Mouse (Mus musculus) hindbrain, embryonic 11.5 days (tissue): ENCODE measurements around the gene Cacna1a. TPM values are rescaled to one million over a fixed set of nuclear protein-coding genes. Genes with fewer than 3 reads are reported as not detected.

Experiments used
- ATAC-seq: fragments of 200-750 bp; cut with Nextera tagmentation; 2 replicates; pipeline ENCODE4 v1.8.0; 2017; ENCODE audit warnings: mild to moderate bottlenecking, moderate TSS enrichment, moderate library complexity; ENCODE audit not compliant: low FRiP score
- DNase-seq: peaks from one replicate; pipeline ENCODE4 v3.0.0-alpha.2; 2015; ENCODE audit warnings: low spot score
- H3K27ac ChIP-seq: fragments of 300-500 bp; sonication (generic); 2 replicates; pipeline ENCODE4 v1.5.1; 2014; ENCODE audit warnings: mild to moderate bottlenecking, low read depth, low read length
- H3K27me3 ChIP-seq: fragments of 300-500 bp; sonication (generic); 2 replicates; pipeline ENCODE4 v1.6.1; 2014; ENCODE audit warnings: mild to moderate bottlenecking, low read length, moderate library complexity, mixed read lengths; ENCODE audit not compliant: control insufficient read depth, insufficient read depth
- H3K36me3 ChIP-seq: fragments of 300-500 bp; sonication (generic); 2 replicates; pipeline ENCODE4 v1.6.1; 2014; ENCODE audit warnings: mild to moderate bottlenecking, low read length, moderate library complexity, mixed read lengths; ENCODE audit not compliant: control insufficient read depth, insufficient read depth
- H3K4me1 ChIP-seq: fragments of 300-500 bp; sonication (generic); replicated peaks from 2 replicates; pipeline ENCODE4 v1.6.1; 2014; ENCODE audit warnings: low read length, mixed read lengths; ENCODE audit not compliant: control insufficient read depth, insufficient read depth
- H3K4me2 ChIP-seq: fragments of 300-500 bp; sonication (generic); replicated peaks from 2 replicates; pipeline ENCODE4 v1.6.1; 2014; ENCODE audit warnings: mild to moderate bottlenecking, low read depth, low read length
- H3K4me3 ChIP-seq: fragments of 300-500 bp; sonication (generic); 2 replicates; pipeline ENCODE4 v1.5.1; 2014; ENCODE audit warnings: low read depth, low read length
- H3K9ac ChIP-seq: fragments of 300-500 bp; sonication (generic); 2 replicates; pipeline ENCODE4 v1.6.1; 2014; ENCODE audit warnings: low read depth, low read length
- H3K9me3 ChIP-seq: fragments of 300-500 bp; sonication (generic); 2 replicates; pipeline ENCODE4 v1.6.1; 2016; ENCODE audit warnings: low read length; ENCODE audit not compliant: control insufficient read depth
- WGBS: fragments of 180-500 bp; shearing (Covaris S2); extraction: QIAGEN DNeasy Blood & Tissue Kit; methylation state at CpG from one replicate; pipeline ENCODE4 v1.1.7; 2014; 5-methylcytosine and 5-hydroxymethylcytosine counted together
- polyA plus RNA-seq: library from polyadenylated mRNA; unstranded; fragments of >200 nt; fragmentation: Nextera tagmentation; extraction: Ambion mirVana; gene quantifications from 2 replicates; pipeline ENCODE4 v1.2.1, GENCODE M21; 2014

Gene Cacna1a
- polyA plus RNA-seq, 1 experiment from 2014 or later = 10.4 TPM

DNA sequence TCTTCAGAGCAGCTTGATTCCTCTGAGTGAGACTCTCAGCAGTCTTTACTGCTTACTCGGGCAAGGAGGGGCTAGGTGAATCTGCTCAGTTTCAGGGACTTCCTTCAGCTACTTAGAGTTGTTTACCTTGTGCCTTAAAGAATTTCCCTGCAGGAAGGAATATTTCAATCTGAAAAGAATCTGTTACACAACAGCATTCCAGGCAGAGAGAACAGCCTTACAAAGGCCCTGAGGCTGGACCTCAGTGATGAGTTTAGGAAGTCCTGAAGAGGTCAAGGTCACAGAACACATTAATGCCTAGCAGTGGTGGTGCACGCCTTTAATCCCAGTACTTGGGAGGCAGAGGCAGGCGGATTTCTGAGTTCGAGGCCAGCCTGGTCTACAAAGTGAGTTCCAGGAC, 243.6 kb downstream of the Cacna1a start:
- Histone ChIP-seq H3K36me3 (no peaks in the 10 kb centered on the region), H3K4me2 (no peak overlapping the region), H3K27ac (no peak overlapping the region), H3K27me3 (no peaks in the 10 kb centered on the region), H3K9me3 (no peaks in the 10 kb centered on the region), H3K4me3 (no peak overlapping the region), H3K9ac (no peak overlapping the region), H3K4me1 (peaks cover 6% of the 10 kb centered on the region)
- WGBS = 90% methylated on average over 4 of the region's 4 CpGs
- DNase-seq = no peak
- no peak for ATAC-seq

- H3K4me3 ChIP-seq = no peak overlapping the region
- H3K9ac ChIP-seq = no peak overlapping the region
- H3K27ac ChIP-seq = peak overlapping the region; percentile 91
- H3K4me1 ChIP-seq = peaks cover 6% of the 10 kb centered on the region
- 51% methylated on average over 10 of the region's 10 CpGs for WGBS
- DNase-seq (no peak), ATAC-seq (no peak)
- no peak overlapping the region for H3K4me2 ChIP-seq
- no peaks in the 10 kb centered on the region for H3K9me3 ChIP-seq
- H3K27me3 ChIP-seq = no peaks in the 10 kb centered on the region
- no peaks in the 10 kb centered on the region for H3K36me3 ChIP-seq
These were observed 245.8 kb downstream of the Cacna1a start for GRCm38 (mm10) chr8:84633841-84634584.

GRCm38 (mm10) chr8:84634849-84635304, 246.6 kb downstream of the Cacna1a start:
- 31% methylated on average over 9 of the region's 9 CpGs for WGBS
- DNase-seq (peak; percentile 63), ATAC-seq (peak; percentile 27)
- peak overlapping the region; percentile 91 for H3K27ac ChIP-seq
- no peaks in the 10 kb centered on the region for H3K27me3 ChIP-seq
- H3K4me1 ChIP-seq = peaks cover 6% of the 10 kb centered on the region
- no peak overlapping the region; the same call in 1 of the 2 replicates for H3K4me2 ChIP-seq
- H3K9me3 ChIP-seq = no peaks in the 10 kb centered on the region
- peak overlapping the region; percentile 55 for H3K9ac ChIP-seq
- no peaks in the 10 kb centered on the region for H3K36me3 ChIP-seq
- no peak overlapping the region for H3K4me3 ChIP-seq

GRCm38 (mm10) chr8:84635397-84636050, 247.3 kb downstream of the Cacna1a start:
- H3K4me2 ChIP-seq = no peak overlapping the region; the same call in 1 of the 2 replicates
- H3K9ac ChIP-seq = peak overlapping the region; percentile 55; the same call in 1 of the 2 replicates
- ATAC-seq (no peak), DNase-seq (no peak)
- H3K9me3 ChIP-seq = no peaks in the 10 kb centered on the region
- H3K4me3 ChIP-seq = no peak overlapping the region
- H3K36me3 ChIP-seq = no peaks in the 10 kb centered on the region
- peaks cover 6% of the 10 kb centered on the region for H3K4me1 ChIP-seq
- peak overlapping the region; percentile 91 for H3K27ac ChIP-seq
- WGBS = 56% methylated on average over 14 of the region's 14 CpGs
- H3K27me3 ChIP-seq = no peaks in the 10 kb centered on the region

DNA sequence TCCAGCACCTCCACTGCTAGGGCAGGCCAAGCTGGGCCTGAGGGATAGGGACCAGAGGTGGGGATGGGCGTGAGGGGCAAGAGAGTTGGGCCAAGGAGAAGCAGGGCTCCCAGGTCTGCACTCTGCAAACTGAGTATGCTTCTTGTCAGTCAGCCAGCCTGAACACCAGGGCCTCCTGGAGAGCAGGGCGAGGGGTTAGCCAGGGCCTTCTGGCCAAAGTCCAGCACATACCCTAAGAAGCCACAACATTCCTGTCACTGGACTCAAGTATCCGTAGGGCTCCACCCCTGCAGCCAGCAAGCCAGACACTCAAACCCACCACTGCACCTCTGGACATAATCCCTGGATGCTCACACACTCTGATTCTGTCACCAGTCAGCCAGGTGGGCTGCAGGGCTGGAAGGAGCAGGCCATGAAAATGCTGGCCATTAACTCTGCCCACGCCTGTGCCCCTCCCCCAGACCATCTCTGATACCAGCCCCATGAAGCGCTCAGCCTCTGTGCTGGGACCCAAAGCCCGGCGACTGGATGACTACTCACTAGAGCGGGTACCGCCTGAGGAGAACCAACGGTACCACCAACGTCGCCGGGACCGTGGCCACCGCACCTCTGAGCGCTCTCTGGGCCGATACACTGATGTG, 247.9 kb downstream of the Cacna1a start:
- Histone ChIP-seq H3K36me3 (no peaks in the 10 kb centered on the region), H3K27me3 (no peaks in the 10 kb centered on the region), H3K4me1 (peaks cover 6% of the 10 kb centered on the region), H3K9me3 (no peaks in the 10 kb centered on the region), H3K4me3 (no peak overlapping the region), H3K9ac (no peak overlapping the region; the same call in 1 of the 2 replicates), H3K4me2 (no peak overlapping the region), H3K27ac (peak overlapping the region; percentile 91; the same call in 1 of the 2 replicates)
- WGBS = 84% methylated on average over 17 of the region's 17 CpGs
- DNase-seq = no peak
- ATAC-seq = no peak

- ATAC-seq (no peak), DNase-seq (peak; percentile 43)
- Histone ChIP-seq H3K4me1 (peaks cover 6% of the 10 kb centered on the region), H3K36me3 (no peaks in the 10 kb centered on the region), H3K9ac (peak overlapping the region; percentile 77), H3K9me3 (no peaks in the 10 kb centered on the region), H3K4me3 (peak overlapping the region; percentile 53), H3K27me3 (no peaks in the 10 kb centered on the region), H3K27ac (peak overlapping the region; percentile 94), H3K4me2 (peak overlapping the region; percentile 87)
- 37% methylated on average over 8 of the region's 8 CpGs for WGBS
These were observed 249.8 kb downstream of the Cacna1a start for GRCm38 (mm10) chr8:84637946-84638554.

DNA sequence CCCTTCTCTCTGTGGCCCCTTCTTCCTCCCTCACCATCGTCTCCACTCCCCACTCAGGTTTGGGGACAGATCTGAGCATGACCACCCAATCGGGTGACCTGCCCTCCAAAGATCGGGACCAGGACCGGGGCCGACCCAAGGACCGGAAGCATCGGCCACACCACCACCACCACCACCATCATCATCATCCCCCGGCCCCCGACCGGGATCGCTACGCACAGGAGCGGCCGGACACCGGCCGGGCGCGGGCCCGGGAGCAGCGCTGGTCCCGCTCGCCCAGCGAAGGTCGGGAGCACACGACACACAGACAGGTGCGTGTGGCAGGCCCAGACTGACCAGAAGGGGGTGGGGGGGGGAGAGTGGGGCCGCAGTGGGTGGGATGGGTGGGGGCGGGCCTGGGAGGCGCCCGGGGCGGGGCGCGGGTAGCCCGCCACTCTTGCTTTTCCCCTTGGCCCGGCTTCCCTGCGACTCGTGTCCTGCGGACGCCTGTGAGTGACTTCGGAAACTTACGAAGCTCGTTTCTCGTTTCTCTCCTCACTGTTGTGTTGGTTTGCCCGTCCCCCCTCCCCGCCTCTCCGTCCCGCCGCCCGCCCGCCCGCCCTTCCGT, 250.4 kb downstream of the Cacna1a start:
- peak overlapping the region; percentile 87 for H3K4me2 ChIP-seq
- H3K27ac ChIP-seq = peak overlapping the region; percentile 94
- peak overlapping the region; percentile 77 for H3K9ac ChIP-seq
- H3K27me3 ChIP-seq = no peaks in the 10 kb centered on the region
- no peaks in the 10 kb centered on the region for H3K9me3 ChIP-seq
- no peaks in the 10 kb centered on the region for H3K36me3 ChIP-seq
- H3K4me3 ChIP-seq = peak overlapping the region; percentile 53
- under 1% methylated on average over 43 of the region's 52 CpGs for WGBS
- DNase-seq (peak; percentile 59), ATAC-seq (peak; percentile 39)
- peaks cover 6% of the 10 kb centered on the region for H3K4me1 ChIP-seq
